Mouse (Mus musculus): ENCODE results near the gene Srek1ip1. TPM values are rescaled to one million over a fixed set of nuclear protein-coding genes. Genes with fewer than 3 reads are reported as not detected.

Srek1ip1 gene
- polyA plus RNA-seq, 1 experiment: 22.3 TPM

DNA sequence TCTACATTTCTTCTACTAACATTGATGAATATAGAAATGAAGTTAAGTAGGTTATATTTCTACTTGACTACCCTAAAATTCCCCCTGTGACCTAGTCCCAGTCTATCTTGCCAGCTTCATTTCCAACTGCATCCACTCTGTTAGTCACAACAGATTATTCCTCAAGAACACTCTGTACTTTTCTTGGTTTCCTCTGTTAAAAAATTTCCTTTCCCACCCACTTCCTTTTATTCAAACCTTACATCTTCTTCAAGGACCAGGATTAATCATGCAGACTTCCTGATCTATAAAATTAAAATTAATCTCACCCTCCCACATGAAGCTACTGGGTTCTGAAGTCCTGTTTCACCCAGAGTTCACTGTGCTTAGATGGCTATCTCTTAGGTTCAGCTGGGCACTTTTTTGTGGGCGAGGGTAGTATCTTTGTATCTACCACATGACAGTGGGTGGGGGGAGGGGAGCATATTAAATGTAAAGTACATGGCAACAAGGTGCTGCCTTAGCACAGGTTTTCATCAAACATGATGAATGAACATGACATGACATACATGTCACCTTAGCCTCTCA is 13.1 kb upstream of the Srek1ip1 start:
- H3K36me3 ChIP-seq (ENCODE audit: control insufficient read depth, insufficient read depth, low read length, poor library complexity, severe bottlenecking): no peaks in the 10 kb centered on the region
- no peaks in the 10 kb centered on the region for H3K27me3 ChIP-seq (ENCODE audit: control insufficient read depth, insufficient read depth, low read length, poor library complexity, severe bottlenecking)
- TF ChIP-seq EP300 (IDR thresholded peaks at IDR 0.05; ENCODE audit: insufficient read depth, low read depth, low read length) (no peak), POLR2A (IDR thresholded peaks at IDR 0.05; ENCODE audit: insufficient read depth, low read length) (no peak), CTCF (IDR thresholded peaks at IDR 0.05; ENCODE audit: low read depth, low read length) (no peak)
- H3K4me3 ChIP-seq (ENCODE audit: low read depth, low read length): no peak overlapping the region
- no peaks in the 10 kb centered on the region for H3K4me1 ChIP-seq (ENCODE audit: control insufficient read depth, insufficient read depth, low read length)
- H3K27ac ChIP-seq (ENCODE audit: insufficient read depth, low read length): no peak overlapping the region
- H3K9ac ChIP-seq (ENCODE audit: low read depth, poor library complexity, severe bottlenecking): no peak overlapping the region
- no peaks in the 10 kb centered on the region for H3K9me3 ChIP-seq (replicated peaks; ENCODE audit: control insufficient read depth, insufficient read depth, low read length, poor library complexity, severe bottlenecking)

DNA sequence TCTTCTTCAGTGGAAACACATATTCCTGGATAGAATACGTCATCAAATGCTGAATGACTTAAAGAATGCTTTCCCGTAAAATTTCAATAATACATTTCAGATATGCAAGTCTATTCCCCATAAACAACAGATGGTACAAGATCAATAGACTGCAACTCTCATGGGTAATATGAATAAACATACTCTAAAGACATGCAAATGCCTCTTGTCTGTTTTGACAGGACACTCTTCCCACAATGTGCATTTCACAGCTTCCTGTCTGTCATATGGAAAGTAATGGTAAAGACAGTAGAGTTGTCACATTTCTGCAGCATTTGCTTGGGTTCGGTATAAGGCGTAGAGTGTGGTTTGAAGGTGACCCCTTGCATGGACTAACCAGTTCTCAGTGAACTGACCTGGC is 5.0 kb upstream of the Srek1ip1 start:
- H3K36me3 ChIP-seq (ENCODE audit: control insufficient read depth, insufficient read depth, low read length, poor library complexity, severe bottlenecking): 0 out of 2 replicates have a peak, but pooled peaks cover 3% of the 10 kb centered on the region
- H3K4me1 ChIP-seq (ENCODE audit: control insufficient read depth, insufficient read depth, low read length): no peaks in the 10 kb centered on the region
- no peak overlapping the region for H3K4me3 ChIP-seq (ENCODE audit: low read depth, low read length)
- H3K9ac ChIP-seq (ENCODE audit: low read depth, poor library complexity, severe bottlenecking): no peak overlapping the region
- TF ChIP-seq POLR2A (IDR thresholded peaks at IDR 0.05; ENCODE audit: insufficient read depth, low read length) (no peak), CTCF (IDR thresholded peaks at IDR 0.05; ENCODE audit: low read depth, low read length) (no peak), EP300 (IDR thresholded peaks at IDR 0.05; ENCODE audit: insufficient read depth, low read depth, low read length) (no peak)
- H3K27me3 ChIP-seq (ENCODE audit: control insufficient read depth, insufficient read depth, low read length, poor library complexity, severe bottlenecking): no peaks in the 10 kb centered on the region
- no peak overlapping the region for H3K27ac ChIP-seq (ENCODE audit: insufficient read depth, low read length)
- H3K9me3 ChIP-seq (replicated peaks; ENCODE audit: control insufficient read depth, insufficient read depth, low read length, poor library complexity, severe bottlenecking): no peaks in the 10 kb centered on the region

DNA sequence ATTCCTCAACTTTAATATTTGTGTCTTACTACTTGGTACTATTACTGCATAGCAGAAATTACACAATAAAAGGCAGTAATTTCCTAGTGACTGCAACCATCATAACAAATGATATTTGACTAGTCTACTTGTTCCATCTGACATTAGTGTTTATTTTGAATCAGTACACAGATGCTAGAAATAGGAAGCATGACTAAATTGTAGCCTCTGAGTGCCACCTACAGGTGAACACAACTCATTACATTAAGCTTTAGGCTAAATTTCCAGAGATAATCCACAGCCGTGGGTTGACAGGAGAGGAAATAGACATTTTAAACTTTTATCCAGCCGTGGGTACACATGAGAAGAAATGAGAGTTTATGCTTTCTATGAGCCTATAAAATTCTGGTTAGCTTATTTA is 2.6 kb upstream of the Srek1ip1 start:
- Histone ChIP-seq H3K9me3 (replicated peaks; ENCODE audit: control insufficient read depth, insufficient read depth, low read length, poor library complexity, severe bottlenecking) (no peaks in the 10 kb centered on the region), H3K4me1 (ENCODE audit: control insufficient read depth, insufficient read depth, low read length) (no peaks in the 10 kb centered on the region), H3K9ac (ENCODE audit: low read depth, poor library complexity, severe bottlenecking) (no peak overlapping the region), H3K36me3 (ENCODE audit: control insufficient read depth, insufficient read depth, low read length, poor library complexity, severe bottlenecking) (peaks cover 3% of the 10 kb centered on the region; the same call in 1 of the 2 replicates), H3K4me3 (ENCODE audit: low read depth, low read length) (no peak overlapping the region), H3K27ac (ENCODE audit: insufficient read depth, low read length) (no peak overlapping the region), H3K27me3 (ENCODE audit: control insufficient read depth, insufficient read depth, low read length, poor library complexity, severe bottlenecking) (no peaks in the 10 kb centered on the region)
- TF ChIP-seq EP300 (IDR thresholded peaks at IDR 0.05; ENCODE audit: insufficient read depth, low read depth, low read length) (no peak), POLR2A (IDR thresholded peaks at IDR 0.05; ENCODE audit: insufficient read depth, low read length) (no peak), CTCF (IDR thresholded peaks at IDR 0.05; ENCODE audit: low read depth, low read length) (no peak)

DNA sequence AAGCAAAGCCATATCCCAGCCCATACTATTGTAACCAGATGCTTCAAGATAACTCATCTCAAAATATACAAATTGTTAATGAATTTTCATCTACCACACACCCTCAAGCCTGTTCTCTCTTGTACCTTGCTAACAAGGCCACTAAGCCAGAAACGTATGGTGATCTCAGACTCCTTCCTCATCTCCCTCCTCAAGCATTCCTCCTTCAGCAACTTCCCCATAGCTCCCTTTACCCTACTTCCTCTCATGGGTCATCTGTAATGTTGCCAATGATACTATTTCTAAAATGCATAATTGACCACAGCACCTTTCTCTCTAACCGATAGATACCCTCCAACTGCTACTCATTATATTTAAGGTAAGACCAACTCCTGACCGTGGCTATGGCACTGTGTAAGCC is 2.1 kb downstream of the Srek1ip1 start:
- H3K36me3 ChIP-seq (ENCODE audit: control insufficient read depth, insufficient read depth, low read length, poor library complexity, severe bottlenecking): no peaks in the 10 kb centered on the region; the same call in 1 of the 2 replicates
- H3K4me3 ChIP-seq (ENCODE audit: low read depth, low read length): no peak overlapping the region
- TF ChIP-seq CTCF (IDR thresholded peaks at IDR 0.05; ENCODE audit: low read depth, low read length): no peak
- no peak for TF ChIP-seq POLR2A (IDR thresholded peaks at IDR 0.05; ENCODE audit: insufficient read depth, low read length)
- TF ChIP-seq EP300 (IDR thresholded peaks at IDR 0.05; ENCODE audit: insufficient read depth, low read depth, low read length): no peak
- no peaks in the 10 kb centered on the region for H3K27me3 ChIP-seq (ENCODE audit: control insufficient read depth, insufficient read depth, low read length, poor library complexity, severe bottlenecking)
- H3K9ac ChIP-seq (ENCODE audit: low read depth, poor library complexity, severe bottlenecking): no peak overlapping the region
- no peak overlapping the region for H3K27ac ChIP-seq (ENCODE audit: insufficient read depth, low read length)
- no peaks in the 10 kb centered on the region for H3K4me1 ChIP-seq (ENCODE audit: control insufficient read depth, insufficient read depth, low read length)
- no peaks in the 10 kb centered on the region for H3K9me3 ChIP-seq (replicated peaks; ENCODE audit: control insufficient read depth, insufficient read depth, low read length, poor library complexity, severe bottlenecking)

DNA sequence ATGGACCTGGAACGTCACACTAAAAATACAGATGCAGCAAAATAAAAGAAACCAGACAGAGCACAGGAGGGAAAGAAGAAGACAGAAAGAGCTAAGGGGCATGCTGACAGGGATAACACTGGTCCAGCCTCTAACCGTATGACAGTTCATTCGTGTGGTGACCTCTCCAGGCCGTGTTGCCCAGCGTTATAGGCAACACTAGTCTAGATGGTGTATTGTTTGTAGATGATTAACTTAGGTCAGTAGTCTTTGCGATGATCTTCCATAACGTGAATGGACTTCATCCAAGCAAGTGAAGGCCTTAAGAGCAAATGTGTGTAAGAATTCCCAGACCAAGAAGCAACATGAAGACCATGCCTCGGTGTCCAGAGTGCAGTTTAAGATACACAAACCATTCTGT is 6.8 kb downstream of the Srek1ip1 start:
- TF ChIP-seq POLR2A (IDR thresholded peaks at IDR 0.05; ENCODE audit: insufficient read depth, low read length) (no peak), EP300 (IDR thresholded peaks at IDR 0.05; ENCODE audit: insufficient read depth, low read depth, low read length) (no peak)

DNA sequence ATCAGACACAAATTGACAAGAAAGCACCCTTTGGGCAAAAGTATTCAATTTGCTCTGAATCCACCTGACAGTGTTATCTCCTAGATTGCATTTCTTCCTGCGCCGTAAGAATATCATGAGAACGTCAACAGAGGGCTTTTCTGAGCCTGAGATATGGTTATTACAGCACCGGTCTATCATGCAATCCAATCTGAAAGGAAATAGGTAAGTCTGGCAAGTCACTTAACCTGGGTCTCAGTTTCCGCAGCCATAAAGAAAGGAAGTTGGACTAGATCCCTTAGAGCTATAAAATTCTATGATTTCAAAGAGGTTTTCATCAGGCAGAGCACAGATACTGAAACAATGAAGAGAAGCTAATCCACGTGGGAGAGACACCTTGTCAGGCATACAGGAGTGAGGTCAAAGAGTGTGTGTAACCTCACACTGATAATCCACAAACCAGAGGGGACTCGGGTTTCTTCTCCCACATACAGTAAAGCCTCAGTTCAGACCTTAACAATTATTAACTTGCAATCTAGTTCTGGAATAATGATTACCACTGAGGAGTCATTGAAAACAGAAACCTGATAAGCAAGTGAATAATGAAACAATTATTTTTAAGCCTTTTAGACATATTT is 7.4 kb downstream of the Srek1ip1 start:
- peaks cover 4% of the 10 kb centered on the region; the same call in 1 of the 2 replicates for H3K36me3 ChIP-seq (ENCODE audit: control insufficient read depth, insufficient read depth, low read length, poor library complexity, severe bottlenecking)
- no peaks in the 10 kb centered on the region for H3K27me3 ChIP-seq (ENCODE audit: control insufficient read depth, insufficient read depth, low read length, poor library complexity, severe bottlenecking)
- H3K9me3 ChIP-seq (replicated peaks; ENCODE audit: control insufficient read depth, insufficient read depth, low read length, poor library complexity, severe bottlenecking): no peaks in the 10 kb centered on the region
- H3K9ac ChIP-seq (ENCODE audit: low read depth, poor library complexity, severe bottlenecking): no peak overlapping the region
- H3K4me3 ChIP-seq (ENCODE audit: low read depth, low read length): no peak overlapping the region
- H3K4me1 ChIP-seq (ENCODE audit: control insufficient read depth, insufficient read depth, low read length): no peaks in the 10 kb centered on the region
- no peak for TF ChIP-seq EP300 (IDR thresholded peaks at IDR 0.05; ENCODE audit: insufficient read depth, low read depth, low read length)
- TF ChIP-seq CTCF (IDR thresholded peaks at IDR 0.05; ENCODE audit: low read depth, low read length): no peak
- no peak for TF ChIP-seq POLR2A (IDR thresholded peaks at IDR 0.05; ENCODE audit: insufficient read depth, low read length)
- no peak overlapping the region for H3K27ac ChIP-seq (ENCODE audit: insufficient read depth, low read length)

More for the DNA sequence above, 6.8 kb downstream of the Srek1ip1 start:
- H3K27ac ChIP-seq (ENCODE audit: insufficient read depth, low read length): no peak overlapping the region
- no peaks in the 10 kb centered on the region for H3K9me3 ChIP-seq (replicated peaks; ENCODE audit: control insufficient read depth, insufficient read depth, low read length, poor library complexity, severe bottlenecking)
- H3K36me3 ChIP-seq (ENCODE audit: control insufficient read depth, insufficient read depth, low read length, poor library complexity, severe bottlenecking): peaks cover 4% of the 10 kb centered on the region; the same call in 1 of the 2 replicates
- no peak overlapping the region for H3K9ac ChIP-seq (ENCODE audit: low read depth, poor library complexity, severe bottlenecking)
- no peaks in the 10 kb centered on the region for H3K27me3 ChIP-seq (ENCODE audit: control insufficient read depth, insufficient read depth, low read length, poor library complexity, severe bottlenecking)
- no peak overlapping the region for H3K4me3 ChIP-seq (ENCODE audit: low read depth, low read length)
- no peaks in the 10 kb centered on the region for H3K4me1 ChIP-seq (ENCODE audit: control insufficient read depth, insufficient read depth, low read length)

Measured in ES-Bruce4 (cell line).